In the genomic region with DNA sequence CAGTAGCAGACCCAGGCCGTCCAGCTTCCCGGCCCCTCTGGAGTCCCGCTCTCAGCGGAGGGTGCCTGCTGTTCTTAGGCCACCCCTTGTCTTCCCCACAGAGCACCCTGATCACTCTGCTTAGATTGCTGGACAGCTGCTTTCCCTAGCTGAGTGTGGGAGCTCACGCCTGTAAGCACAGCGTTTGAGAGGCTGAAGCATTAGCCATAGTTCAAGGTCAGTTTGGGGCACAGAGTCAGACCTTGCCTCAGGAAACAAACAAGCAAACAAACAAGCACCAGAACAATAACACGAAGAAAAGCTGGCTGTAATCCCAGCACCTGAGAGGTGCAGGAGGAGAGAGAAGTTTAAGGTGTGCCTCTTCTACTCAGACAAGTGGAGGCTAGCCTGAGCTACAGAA, we compare ENCODE assay signal across 20 mouse cellular contexts.
"Had no signal": no experiment of that assay in that cellular context is flagged by ENCODE, and none has a peak within 500 bp of the region (broad histone marks: within the 10 kb centered on the region; RNA-seq: fewer than 3 reads in every experiment).

No protein-coding gene starts in this region.

- H3K9me3 ChIP-seq: limb, embryonic 10.5 days; limb, embryonic 13.5 days; megakaryocyte, embryonic 14.5 days; midbrain, embryonic 10.5 days; midbrain, embryonic 13.5 days; neural tube, embryonic 13.5 days had no signal

- DNase-seq: kidney, postnatal 36 days; liver; liver, postnatal 0 days; lung, embryonic 14.5 days; lung, postnatal 36 days; thymus, adult 2 months; thymus, postnatal 14 days; thymus, postnatal 4 days had no signal

- H3K27ac ChIP-seq: kidney, postnatal 0 days; limb, embryonic 10.5 days; limb, embryonic 13.5 days; liver, embryonic 14.5 days; midbrain, embryonic 10.5 days; midbrain, embryonic 13.5 days; neural tube, embryonic 13.5 days; stomach, postnatal 0 days had no signal

- H3K27me3 ChIP-seq: limb, embryonic 13.5 days; megakaryocyte, embryonic 14.5 days; midbrain, embryonic 13.5 days; neural tube, embryonic 13.5 days had no signal

- H3K4me3 ChIP-seq: limb, embryonic 10.5 days; limb, embryonic 13.5 days; megakaryocyte, embryonic 14.5 days; midbrain, embryonic 10.5 days; midbrain, embryonic 13.5 days; myocyte; neural tube, embryonic 13.5 days had no signal

- H3K36me3 ChIP-seq: limb, embryonic 10.5 days; limb, embryonic 13.5 days; midbrain, embryonic 10.5 days; midbrain, embryonic 13.5 days; neural tube, embryonic 13.5 days had no signal

- H3K9ac ChIP-seq: limb, embryonic 13.5 days; liver, embryonic 14.5 days; liver, postnatal 0 days; lung, embryonic 14.5 days; midbrain, embryonic 13.5 days; neural tube, embryonic 13.5 days had no signal

- ATAC-seq: liver, postnatal 0 days; lung, postnatal 0 days; midbrain, embryonic 13.5 days; midbrain, embryonic 16.5 days had no signal

- H3K4me2 ChIP-seq: limb, embryonic 13.5 days; lung, embryonic 14.5 days; midbrain, embryonic 13.5 days; neural tube, embryonic 13.5 days had no signal
